Mouse (Mus musculus): ENCODE results near the gene Il1a. TPM values are rescaled to one million over a fixed set of nuclear protein-coding genes. Genes with fewer than 3 reads are reported as not detected.

The Il1a gene
- polyA plus RNA-seq, 1 experiment from 2014 or later = not detected

DNA sequence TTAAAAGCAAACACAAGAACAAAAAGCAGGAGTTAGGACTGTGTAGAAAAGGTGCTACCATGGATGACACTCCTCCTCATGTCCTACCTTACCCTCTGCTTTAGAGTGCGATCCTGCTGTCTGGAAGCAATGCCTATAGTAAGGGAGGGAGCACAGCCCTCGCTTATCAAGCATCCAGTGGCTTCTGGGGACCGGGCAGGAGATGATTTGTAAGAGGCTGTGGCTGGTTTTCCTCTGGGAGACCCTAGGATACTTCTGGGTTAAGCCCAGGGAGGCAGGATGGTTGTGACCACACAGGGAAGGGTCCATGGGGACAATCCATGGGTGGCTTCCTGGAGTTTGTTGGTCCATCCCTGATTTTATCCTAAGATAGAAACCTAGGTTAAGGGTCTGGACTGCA lies 49.1 kb downstream of the Il1a start:
- WGBS = 73% methylated on average over 3 of the region's 3 CpGs
- H3K36me3 ChIP-seq (replicated peaks) = no peaks in the 10 kb centered on the region
- H3K4me1 ChIP-seq = 0 out of 2 replicates have a peak, but pooled peaks cover 4% of the 10 kb centered on the region
- H3K4me3 ChIP-seq = no peak overlapping the region
- H3K27ac ChIP-seq = no peak overlapping the region
- DNase-seq (ENCODE audit: extremely low spot score, low spot score) = no peak
- H3K9me3 ChIP-seq = no peaks in the 10 kb centered on the region
- H3K27me3 ChIP-seq (ENCODE audit: poor library complexity, severe bottlenecking) = no peaks in the 10 kb centered on the region

DNA sequence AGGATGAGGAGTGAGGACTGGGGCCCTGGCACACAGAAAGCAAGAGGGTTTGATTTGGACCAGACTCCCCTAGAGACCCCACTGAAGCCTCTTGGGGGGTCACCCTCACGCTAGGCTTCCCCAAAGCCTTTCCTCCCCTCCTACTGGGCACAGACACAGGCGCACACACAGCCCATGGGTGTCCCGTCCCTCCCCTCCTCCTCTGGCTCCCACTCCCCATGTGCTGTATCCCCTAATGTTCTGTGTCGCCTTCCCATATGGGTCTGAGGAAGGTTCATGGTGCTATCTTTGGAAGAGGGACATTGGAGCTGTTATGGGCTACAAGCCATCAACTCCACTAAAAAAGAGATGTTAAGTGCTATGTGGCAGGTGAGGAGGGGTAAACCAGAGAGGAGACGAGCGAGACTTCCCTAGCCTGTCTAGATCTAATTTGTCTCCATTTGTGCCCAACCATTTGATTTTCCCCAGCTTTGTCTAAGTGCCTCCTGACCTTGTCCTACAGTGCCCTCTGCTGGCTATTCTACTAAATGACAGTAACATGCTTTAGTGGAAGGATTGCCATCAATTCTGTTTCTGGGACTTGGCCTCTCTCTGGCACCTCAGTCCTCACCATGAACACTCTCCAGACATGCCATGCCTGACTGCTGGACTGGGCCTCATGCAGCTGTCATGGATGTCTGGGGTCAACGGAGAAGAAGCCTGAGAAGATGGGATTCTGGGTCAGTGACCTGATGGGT lies 51.1 kb downstream of the Il1a start:
- H3K4me1 ChIP-seq = 0 out of 2 replicates have a peak, but pooled peaks cover 4% of the 10 kb centered on the region
- H3K27ac ChIP-seq = peak overlapping the region; percentile 54
- peak; percentile 59 for DNase-seq (ENCODE audit: extremely low spot score, low spot score)
- H3K9me3 ChIP-seq = no peaks in the 10 kb centered on the region
- H3K4me3 ChIP-seq = no peak overlapping the region
- no peaks in the 10 kb centered on the region for H3K27me3 ChIP-seq (ENCODE audit: poor library complexity, severe bottlenecking)
- 40% methylated on average over 7 of the region's 7 CpGs for WGBS
- no peaks in the 10 kb centered on the region for H3K36me3 ChIP-seq (replicated peaks)

DNA sequence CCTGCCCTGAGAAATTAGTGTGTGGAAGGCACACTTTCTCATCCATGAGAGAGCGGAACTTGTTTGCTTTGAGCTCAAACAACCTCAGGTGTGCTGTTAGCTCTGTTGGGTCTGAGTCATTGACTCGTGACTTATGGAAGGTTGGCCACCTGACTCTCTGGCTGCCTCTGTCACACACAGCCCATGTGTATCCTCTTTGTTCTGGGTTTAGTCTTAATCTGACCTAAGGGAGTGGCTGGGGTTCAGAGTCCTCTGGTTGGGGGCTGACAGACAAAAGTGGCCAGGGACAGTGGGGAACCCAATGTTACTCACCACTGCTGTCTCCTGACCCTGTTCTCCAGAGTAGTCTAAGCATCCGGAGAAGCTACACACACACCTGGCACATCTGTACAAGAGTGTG lies 51.7 kb downstream of the Il1a start:
- Histone ChIP-seq H3K36me3 (replicated peaks) (no peaks in the 10 kb centered on the region), H3K4me3 (no peak overlapping the region), H3K4me1 (0 out of 2 replicates have a peak, but pooled peaks cover 6% of the 10 kb centered on the region), H3K27me3 (ENCODE audit: poor library complexity, severe bottlenecking) (no peaks in the 10 kb centered on the region), H3K27ac (peak overlapping the region; percentile 54), H3K9me3 (no peaks in the 10 kb centered on the region)
- WGBS = 93% methylated on average over 3 of the region's 3 CpGs
- DNase-seq (ENCODE audit: extremely low spot score, low spot score) = no peak

DNA sequence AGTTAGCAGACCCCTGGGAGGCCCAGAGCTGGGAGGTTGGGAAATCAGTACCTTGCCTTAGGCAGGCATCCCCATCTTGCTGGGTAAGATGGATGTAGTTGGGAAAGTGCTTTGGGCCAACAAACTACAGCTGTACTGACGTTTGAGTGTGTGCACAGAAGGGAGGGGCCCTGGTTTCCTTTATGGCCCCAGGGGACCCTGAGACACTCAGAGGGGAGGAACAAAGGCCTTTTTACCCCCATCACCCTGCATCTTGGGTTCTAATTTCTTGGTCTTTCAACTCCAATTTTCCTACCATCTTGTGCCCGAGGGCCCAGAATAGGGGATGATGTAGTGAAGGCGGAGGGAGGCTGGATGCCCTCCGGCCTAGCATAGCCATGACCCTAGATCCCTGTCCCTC lies 53.8 kb downstream of the Il1a start:
- H3K27ac ChIP-seq = no peak overlapping the region
- 64% methylated on average over 4 of the region's 4 CpGs for WGBS

DNA sequence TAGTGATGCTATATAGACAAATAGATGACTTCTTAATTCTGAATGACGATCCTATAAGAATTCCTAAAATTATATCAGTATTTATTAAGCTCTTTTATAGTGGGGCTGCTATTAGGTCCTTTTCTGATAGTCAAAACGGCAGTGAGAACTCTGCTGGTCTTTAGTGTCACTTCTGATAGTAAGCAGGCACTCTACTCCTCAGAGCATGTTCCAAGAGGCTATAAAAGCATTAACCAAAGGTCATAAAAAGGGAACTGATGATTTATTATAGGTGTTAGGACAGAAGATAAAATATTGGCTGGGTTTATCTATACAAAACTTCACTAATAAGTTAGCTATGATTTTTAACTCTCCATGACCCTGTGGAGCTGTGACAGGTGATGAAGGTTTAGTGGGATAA lies 55.7 kb downstream of the Il1a start:
- 92% methylated on average over 2 of the region's 2 CpGs for WGBS
- DNase-seq (ENCODE audit: extremely low spot score, low spot score) = no peak
- Histone ChIP-seq H3K9me3 (no peaks in the 10 kb centered on the region), H3K27me3 (ENCODE audit: poor library complexity, severe bottlenecking) (no peaks in the 10 kb centered on the region), H3K36me3 (replicated peaks) (no peaks in the 10 kb centered on the region), H3K27ac (no peak overlapping the region), H3K4me1 (0 out of 2 replicates have a peak, but pooled peaks cover 6% of the 10 kb centered on the region), H3K4me3 (no peak overlapping the region)

More for the DNA sequence above, 53.8 kb downstream of the Il1a start:
- H3K36me3 ChIP-seq (replicated peaks) = no peaks in the 10 kb centered on the region
- H3K4me3 ChIP-seq = no peak overlapping the region
- 0 out of 2 replicates have a peak, but pooled peaks cover 6% of the 10 kb centered on the region for H3K4me1 ChIP-seq
- H3K9me3 ChIP-seq = no peaks in the 10 kb centered on the region
- no peak for DNase-seq (ENCODE audit: extremely low spot score, low spot score)
- no peaks in the 10 kb centered on the region for H3K27me3 ChIP-seq (ENCODE audit: poor library complexity, severe bottlenecking)

DNA sequence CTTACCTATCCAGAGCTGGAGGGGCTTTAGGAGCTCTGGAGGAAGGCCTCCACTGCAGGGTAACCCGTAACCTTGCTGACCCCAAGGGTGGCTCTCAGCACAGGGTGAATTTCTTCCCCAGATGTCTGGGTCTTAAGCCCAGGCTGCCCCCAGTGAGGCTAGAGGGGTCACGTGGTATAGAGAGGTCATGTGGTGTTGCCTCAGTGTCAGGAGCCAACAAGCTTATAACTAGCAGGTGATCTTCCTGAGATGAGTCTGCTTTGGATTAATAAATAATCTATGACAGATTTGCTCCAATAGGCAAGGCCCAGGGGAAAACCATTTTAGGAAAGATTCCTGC lies 56.2 kb downstream of the Il1a start:
- no peaks in the 10 kb centered on the region for H3K9me3 ChIP-seq
- no peak for DNase-seq (ENCODE audit: extremely low spot score, low spot score)
- H3K36me3 ChIP-seq (replicated peaks) = no peaks in the 10 kb centered on the region
- no peaks in the 10 kb centered on the region for H3K27me3 ChIP-seq (ENCODE audit: poor library complexity, severe bottlenecking)
- WGBS = 72% methylated on average over 2 of the region's 2 CpGs
- no peak overlapping the region for H3K4me3 ChIP-seq
- 0 out of 2 replicates have a peak, but pooled peaks cover 6% of the 10 kb centered on the region for H3K4me1 ChIP-seq
- no peak overlapping the region for H3K27ac ChIP-seq

DNA sequence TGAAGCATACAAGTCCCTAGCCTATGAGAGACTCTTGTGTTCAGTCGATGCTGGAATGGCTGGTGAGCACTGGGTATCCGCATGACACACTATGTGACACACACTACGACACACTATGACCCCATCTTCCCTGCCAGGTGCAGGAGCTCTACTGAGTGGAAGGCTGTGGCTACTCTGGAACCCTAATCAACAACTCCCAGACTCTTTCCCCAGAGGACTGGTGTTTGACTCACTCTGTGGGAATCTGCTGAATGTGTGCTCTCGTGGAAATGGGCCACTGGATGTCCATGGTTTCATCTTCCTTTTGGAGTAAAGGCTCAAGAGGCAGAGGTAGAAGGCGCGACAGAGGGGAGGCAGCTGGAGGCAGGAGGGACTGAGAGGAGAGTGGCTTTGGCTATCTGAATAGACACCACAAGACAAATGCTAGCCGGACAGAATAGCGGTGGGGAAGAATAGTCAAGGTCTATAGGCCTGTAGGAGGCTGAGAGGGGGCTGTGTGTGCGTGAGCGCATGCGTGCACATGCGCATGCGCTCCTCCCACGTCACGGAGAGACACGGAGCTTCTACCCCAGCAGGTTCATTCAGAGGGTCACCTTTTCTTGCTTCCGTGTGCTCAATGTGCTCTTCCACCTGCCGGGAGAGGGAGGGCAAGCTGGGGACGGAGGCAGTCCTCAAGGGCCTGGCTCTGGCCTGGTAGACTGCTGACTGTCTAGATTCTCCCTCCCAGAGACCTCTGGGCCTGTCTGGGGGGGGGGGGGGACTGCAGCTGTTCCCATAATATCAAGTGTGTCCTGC lies 56.7 kb downstream of the Il1a start:
- Histone ChIP-seq H3K4me1 (0 out of 2 replicates have a peak, but pooled peaks cover 2% of the 10 kb centered on the region), H3K27ac (no peak overlapping the region), H3K4me3 (no peak overlapping the region), H3K36me3 (replicated peaks) (no peaks in the 10 kb centered on the region), H3K9me3 (no peaks in the 10 kb centered on the region), H3K27me3 (ENCODE audit: poor library complexity, severe bottlenecking) (no peaks in the 10 kb centered on the region)
- no peak for DNase-seq (ENCODE audit: extremely low spot score, low spot score)
- WGBS = 89% methylated on average over 19 of the region's 19 CpGs

Other genes starting within 250 kb of the Il1a start
- gene Ttl, start 244.0 kb downstream of the Il1a start, polyA plus RNA-seq (2016; fragmentation: Nextera tagmentation; extraction: Ambion mirVana) = 12.4 and 14.0 TPM in 2 replicates
- gene Polr1b, start 209.0 kb downstream of the Il1a start, polyA plus RNA-seq (2016; fragmentation: Nextera tagmentation; extraction: Ambion mirVana) = 47.6 and 48.8 TPM in 2 replicates
- 24.1 and 25.2 TPM in 2 replicates for gene Chchd5, start 180.3 kb downstream of the Il1a start, polyA plus RNA-seq (2016; fragmentation: Nextera tagmentation; extraction: Ambion mirVana)
- gene Slc20a1, start 111.2 kb downstream of the Il1a start, polyA plus RNA-seq (2016; fragmentation: Nextera tagmentation; extraction: Ambion mirVana) = 57.2 and 57.9 TPM in 2 replicates
- 65.8 and 69.1 TPM in 2 replicates for gene Ckap2l, start 12.8 kb downstream of the Il1a start, polyA plus RNA-seq (2016; fragmentation: Nextera tagmentation; extraction: Ambion mirVana)
- 0.15 TPM in 1 of 2 replicates, not detected in the other for gene Il1b, start 61.2 kb upstream of the Il1a start, polyA plus RNA-seq (2016; fragmentation: Nextera tagmentation; extraction: Ambion mirVana)
- gene F830045P16Rik, start 226.6 kb upstream of the Il1a start, polyA plus RNA-seq (2016; fragmentation: Nextera tagmentation; extraction: Ambion mirVana) = not detected in 2 replicates